Mouse (Mus musculus): ENCODE data around the gene Capn8.

DNA sequence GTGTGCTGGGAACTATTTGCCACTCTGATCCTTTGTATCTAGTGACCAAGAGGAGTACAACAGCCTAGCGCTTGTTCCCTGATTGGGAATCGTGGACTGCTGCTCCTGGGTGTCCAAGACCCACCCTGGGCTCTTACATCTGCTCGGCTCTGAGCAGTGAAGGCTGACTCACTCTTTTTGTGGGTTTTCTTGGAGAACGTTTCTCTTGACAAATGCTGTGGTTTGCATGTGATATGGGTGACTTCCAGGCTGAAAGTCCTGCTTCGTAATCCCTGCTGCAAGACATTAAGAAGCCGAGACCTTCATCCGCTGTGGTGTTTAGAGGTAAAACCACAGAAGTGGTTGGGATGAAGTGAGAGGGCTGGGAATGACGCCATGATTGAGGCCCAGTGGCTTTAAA, 21.7 kb upstream of the Capn8 start:
- TF ChIP-seq CTCF (IDR thresholded peaks at IDR 0.05; ENCODE audit: low read depth, low read length) (no peak), TAL1 (conservative IDR thresholded peaks at IDR 0.05; ENCODE audit: low read depth, low read length) (no peak), POLR2AphosphoS5 (IDR thresholded peaks at IDR 0.05; ENCODE audit: insufficient replicate concordance, low read depth, low read length) (no peak), GATA2 (IDR thresholded peaks at IDR 0.05; ENCODE audit: borderline replicate concordance, low read depth, low read length) (no peak), GATA1 (IDR thresholded peaks at IDR 0.05; ENCODE audit: borderline replicate concordance, low read length) (no peak)
